Mouse (Mus musculus) cerebellum, postnatal 14 days (tissue): ENCODE measurements around the gene Ttc24.

Experiments used
- DNase-seq, 2 experiments: peaks; one replicate each; pipeline ENCODE4 v3.0.0; 2021; ENCODE audit warnings: mixed read lengths in 2 of 2

The Ttc24 gene

GRCm38 (mm10) chr3:88078204-88078603 is at the start of gene Ttc24:
Gene Ttc24 (minus strand): TSS chr3:88078304.
- DNase-seq: no peak

- no peak for DNase-seq
Observed at GRCm38 (mm10) chr3:88127636-88128035, 49.5 kb upstream of the Ttc24 start.

- no peak for DNase-seq
Observed at GRCm38 (mm10) chr3:88126181-88126580, 48.1 kb upstream of the Ttc24 start.

GRCm38 (mm10) chr3:88125195-88125594 is 47.1 kb upstream of the Ttc24 start:
- DNase-seq: no peak

- DNase-seq: no peak
Observed at GRCm38 (mm10) chr3:88121164-88122131, 43.3 kb upstream of the Ttc24 start.

- no peak for DNase-seq
Observed at GRCm38 (mm10) chr3:88120117-88120651, 42.1 kb upstream of the Ttc24 start.

GRCm38 (mm10) chr3:88114396-88114795 is 36.3 kb upstream of the Ttc24 start:
- no peak for DNase-seq

GRCm38 (mm10) chr3:88109126-88109525 is 31.0 kb upstream of the Ttc24 start:
- no peak for DNase-seq

- no peak for DNase-seq
Observed at GRCm38 (mm10) chr3:88106126-88106525, 28.0 kb upstream of the Ttc24 start.

GRCm38 (mm10) chr3:88102611-88103010 is 24.5 kb upstream of the Ttc24 start:
- DNase-seq: no peak

- DNase-seq: no peak
Observed at GRCm38 (mm10) chr3:88102196-88102595, 24.1 kb upstream of the Ttc24 start.

GRCm38 (mm10) chr3:88101736-88102135 is 23.6 kb upstream of the Ttc24 start:
- DNase-seq: no peak

GRCm38 (mm10) chr3:88100251-88100650 is 22.1 kb upstream of the Ttc24 start:
- peak in 1 of 2 experiments; percentile 56 for DNase-seq

- DNase-seq: no peak
Observed at GRCm38 (mm10) chr3:88097666-88098065, 19.6 kb upstream of the Ttc24 start.

- no peak for DNase-seq
Observed at GRCm38 (mm10) chr3:88094126-88094525, 16.0 kb upstream of the Ttc24 start.

- DNase-seq: peak in 1 of 2 experiments; percentile 21
Observed at GRCm38 (mm10) chr3:88090616-88091015, 12.5 kb upstream of the Ttc24 start.

- no peak for DNase-seq
Observed at GRCm38 (mm10) chr3:88090106-88090505, 12.0 kb upstream of the Ttc24 start.

- peak; percentile 57 for DNase-seq
Observed at GRCm38 (mm10) chr3:88087688-88088087, 9.6 kb upstream of the Ttc24 start.

- no peak for DNase-seq
Observed at GRCm38 (mm10) chr3:88085459-88085858, 7.4 kb upstream of the Ttc24 start.

- DNase-seq: no peak
Observed at GRCm38 (mm10) chr3:88084001-88084400, 5.9 kb upstream of the Ttc24 start.

GRCm38 (mm10) chr3:88082663-88083062 is 4.6 kb upstream of the Ttc24 start:
- DNase-seq: no peak

- no peak for DNase-seq
Observed at GRCm38 (mm10) chr3:88082224-88082618, 4.1 kb upstream of the Ttc24 start.

GRCm38 (mm10) chr3:88081345-88082223 is 3.5 kb upstream of the Ttc24 start, which contains the start of gene Iqgap3:
Gene Iqgap3 (plus strand): TSS chr3:88081971.
- DNase-seq: peak; percentile 92 to 95
